Mouse (Mus musculus) lung, embryonic 16.5 days (tissue): ENCODE measurements at regions not wholly inside any gene's neighbourhood (a gene's known extent, or its start where the extent isn't known, plus 50 kb on each side); places are given as distances from the start of the nearest gene placed in this dataset.

Source experiments
- ATAC-seq: fragments of 200-750 bp; cut with Nextera tagmentation; 2 replicates; pipeline ENCODE4 v1.8.0; 2017; ENCODE audit warnings: low read depth, mild to moderate bottlenecking, moderate library complexity
- H3K27ac ChIP-seq: fragments of 300-500 bp; sonication (generic); 2 replicates; pipeline ENCODE4 v1.5.1; 2014; ENCODE audit warnings: mild to moderate bottlenecking, control low read depth, low read length
- H3K27me3 ChIP-seq: fragments of 300-500 bp; sonication (generic); 2 replicates; pipeline ENCODE4 v1.6.1; 2014; ENCODE audit warnings: low read depth, low read length, mixed read lengths; ENCODE audit not compliant: control insufficient read depth, insufficient read depth
- H3K36me3 ChIP-seq: fragments of 300-500 bp; sonication (generic); 2 replicates; pipeline ENCODE4 v1.6.1; 2014; ENCODE audit warnings: low read length; ENCODE audit not compliant: control insufficient read depth, insufficient read depth
- H3K4me1 ChIP-seq: fragments of 300-500 bp; sonication (generic); replicated peaks from 2 replicates; pipeline ENCODE4 v1.6.1; 2014; ENCODE audit warnings: low read length, mixed read lengths; ENCODE audit not compliant: control insufficient read depth, insufficient read depth
- H3K4me2 ChIP-seq: fragments of 300-500 bp; sonication (generic); 2 replicates; pipeline ENCODE4 v1.6.1; 2014; ENCODE audit warnings: low read depth, low read length, control low read depth
- H3K4me3 ChIP-seq: fragments of 300-500 bp; sonication (generic); 2 replicates; pipeline ENCODE4 v1.5.1; 2014; ENCODE audit warnings: mild to moderate bottlenecking, low read length, control low read depth
- H3K9ac ChIP-seq: fragments of 300-500 bp; sonication (generic); 2 replicates; pipeline ENCODE4 v1.6.1; 2014; ENCODE audit warnings: low read length, control low read depth
- H3K9me3 ChIP-seq: fragments of 300-500 bp; sonication (generic); 2 replicates; pipeline ENCODE4 v1.6.1; 2016; ENCODE audit warnings: low read length; ENCODE audit not compliant: control insufficient read depth
- WGBS: fragments of 180-500 bp; shearing (Covaris S2); extraction: QIAGEN DNeasy Blood & Tissue Kit; methylation state at CpG from one replicate; pipeline ENCODE4 v1.1.7; 2014; 5-methylcytosine and 5-hydroxymethylcytosine counted together

DNA sequence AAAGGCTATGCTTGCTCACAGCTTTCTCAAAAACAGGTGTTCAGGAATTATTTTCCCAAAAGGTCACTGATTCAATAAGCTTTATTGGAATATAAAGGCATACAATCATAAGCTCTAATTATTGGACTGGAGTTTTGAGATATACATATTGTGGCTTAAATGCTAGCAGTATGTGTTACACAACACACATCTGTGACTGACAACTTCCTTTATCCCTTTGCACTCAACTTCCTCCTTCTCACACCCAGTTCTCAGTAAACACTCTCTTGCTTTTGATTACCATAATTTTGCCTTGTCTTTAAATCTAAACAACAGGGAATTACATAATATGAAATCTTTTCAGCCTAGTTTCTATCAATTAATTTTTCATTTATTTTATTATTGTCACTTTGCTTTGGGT, 222.5 kb downstream of the Snx13 start:
- Histone ChIP-seq H3K27ac (no peak overlapping the region), H3K4me1 (no peaks in the 10 kb centered on the region), H3K36me3 (no peaks in the 10 kb centered on the region), H3K27me3 (no peaks in the 10 kb centered on the region), H3K4me3 (no peak overlapping the region), H3K9me3 (no peaks in the 10 kb centered on the region), H3K4me2 (no peak overlapping the region), H3K9ac (no peak overlapping the region)
- ATAC-seq, result no peak

DNA sequence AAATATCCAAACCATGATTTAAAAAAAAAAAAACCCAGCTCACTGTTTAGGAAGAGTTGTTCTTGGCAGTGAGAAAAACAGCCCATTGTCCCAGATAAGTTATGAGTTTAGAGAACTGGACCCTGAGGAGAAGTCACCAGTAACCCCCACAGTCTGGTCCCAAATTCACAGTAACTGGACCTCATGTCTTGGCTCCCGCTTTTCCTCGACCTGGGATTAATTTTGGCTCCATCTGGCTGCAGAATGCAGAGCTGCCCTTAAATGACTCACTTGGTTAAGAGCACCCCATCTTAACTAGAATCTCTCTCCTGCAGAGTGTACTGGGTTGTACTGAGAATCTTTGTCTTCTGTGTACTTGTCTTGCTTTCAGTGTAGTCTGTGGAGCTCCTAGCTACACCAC, 221.0 kb downstream of the Snx13 start:
- H3K36me3 ChIP-seq, result no peaks in the 10 kb centered on the region
- no peaks in the 10 kb centered on the region for H3K27me3 ChIP-seq
- H3K4me3 ChIP-seq, result no peak overlapping the region
- H3K9me3 ChIP-seq, result no peaks in the 10 kb centered on the region
- no peak overlapping the region for H3K27ac ChIP-seq
- H3K4me2 ChIP-seq, result no peak overlapping the region
- no peak for ATAC-seq
- H3K4me1 ChIP-seq, result no peaks in the 10 kb centered on the region
- WGBS, result 74% methylated on average over 2 of the region's 2 CpGs
- no peak overlapping the region for H3K9ac ChIP-seq

DNA sequence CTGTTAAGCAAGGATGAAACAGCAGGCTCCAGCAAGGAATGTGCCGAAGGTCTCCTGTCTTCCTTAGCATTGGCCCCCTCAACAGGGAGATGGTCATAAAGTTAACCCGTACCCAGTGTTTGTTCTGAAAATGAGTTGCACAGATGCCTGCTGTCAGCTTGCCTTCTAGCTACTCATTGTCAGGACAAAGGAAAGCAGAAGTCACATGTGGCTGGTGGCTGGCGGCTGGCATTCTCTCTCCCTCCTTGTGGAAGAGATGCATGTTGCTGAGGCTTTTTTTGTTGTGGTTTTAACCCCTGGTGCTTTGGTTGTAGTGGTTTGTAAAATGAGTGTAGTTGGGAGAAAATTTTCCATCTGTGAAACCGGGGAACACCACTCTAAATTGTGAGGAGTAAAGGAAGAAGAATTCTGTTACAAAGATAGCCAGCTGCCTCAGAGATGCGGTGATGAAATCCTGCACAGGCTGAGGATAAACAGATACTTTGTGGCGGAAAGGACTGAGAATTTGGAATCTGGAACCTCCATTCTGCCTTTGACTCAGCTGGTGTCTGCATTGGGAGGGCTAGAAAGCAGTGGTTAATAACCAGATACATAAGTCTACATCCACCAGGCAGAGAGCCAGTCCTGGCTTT, 220.2 kb downstream of the Snx13 start:
- H3K27ac ChIP-seq, result no peak overlapping the region
- no peaks in the 10 kb centered on the region for H3K27me3 ChIP-seq
- H3K9me3 ChIP-seq, result no peaks in the 10 kb centered on the region
- H3K4me2 ChIP-seq, result no peak overlapping the region
- no peak for ATAC-seq
- H3K4me3 ChIP-seq, result no peak overlapping the region
- H3K9ac ChIP-seq, result no peak overlapping the region
- no peaks in the 10 kb centered on the region for H3K4me1 ChIP-seq
- H3K36me3 ChIP-seq, result no peaks in the 10 kb centered on the region
- WGBS, result 67% methylated on average over 6 of the region's 6 CpGs

GRCm38 (mm10) chr12:35259781-35260180, 212.8 kb downstream of the Snx13 start:
- Histone ChIP-seq H3K36me3 (no peaks in the 10 kb centered on the region), H3K4me2 (no peak overlapping the region), H3K27me3 (no peaks in the 10 kb centered on the region), H3K4me1 (no peaks in the 10 kb centered on the region; the same call in 1 of the 2 replicates), H3K4me3 (no peak overlapping the region), H3K9ac (no peak overlapping the region), H3K27ac (no peak overlapping the region), H3K9me3 (no peaks in the 10 kb centered on the region)
- ATAC-seq, result no peak

GRCm38 (mm10) chr12:35255723-35256401, 208.9 kb downstream of the Snx13 start:
- no peaks in the 10 kb centered on the region for H3K27me3 ChIP-seq
- H3K27ac ChIP-seq, result peak overlapping the region; percentile 48
- H3K36me3 ChIP-seq, result no peaks in the 10 kb centered on the region
- no peak overlapping the region for H3K4me3 ChIP-seq
- H3K9ac ChIP-seq, result no peak overlapping the region
- peak; percentile 61 for ATAC-seq
- no peak overlapping the region for H3K4me2 ChIP-seq
- no peaks in the 10 kb centered on the region; the same call in 1 of the 2 replicates for H3K4me1 ChIP-seq
- H3K9me3 ChIP-seq, result peaks cover 4% of the 10 kb centered on the region; the same call in 1 of the 2 replicates
- 58% methylated on average over 2 of the region's 2 CpGs for WGBS

- 67% methylated on average over 5 of the region's 5 CpGs for WGBS
- H3K4me2 ChIP-seq, result no peak overlapping the region
- peaks cover 9% of the 10 kb centered on the region; the same call in 1 of the 2 replicates for H3K4me1 ChIP-seq
- no peaks in the 10 kb centered on the region for H3K27me3 ChIP-seq
- H3K4me3 ChIP-seq, result no peak overlapping the region
- H3K36me3 ChIP-seq, result no peaks in the 10 kb centered on the region
- peaks cover 4% of the 10 kb centered on the region; the same call in 1 of the 2 replicates for H3K9me3 ChIP-seq
- ATAC-seq, result no peak
- no peak overlapping the region for H3K27ac ChIP-seq
- no peak overlapping the region for H3K9ac ChIP-seq
Measured at GRCm38 (mm10) chr12:35248476-35248875, 201.5 kb downstream of the Snx13 start.

DNA sequence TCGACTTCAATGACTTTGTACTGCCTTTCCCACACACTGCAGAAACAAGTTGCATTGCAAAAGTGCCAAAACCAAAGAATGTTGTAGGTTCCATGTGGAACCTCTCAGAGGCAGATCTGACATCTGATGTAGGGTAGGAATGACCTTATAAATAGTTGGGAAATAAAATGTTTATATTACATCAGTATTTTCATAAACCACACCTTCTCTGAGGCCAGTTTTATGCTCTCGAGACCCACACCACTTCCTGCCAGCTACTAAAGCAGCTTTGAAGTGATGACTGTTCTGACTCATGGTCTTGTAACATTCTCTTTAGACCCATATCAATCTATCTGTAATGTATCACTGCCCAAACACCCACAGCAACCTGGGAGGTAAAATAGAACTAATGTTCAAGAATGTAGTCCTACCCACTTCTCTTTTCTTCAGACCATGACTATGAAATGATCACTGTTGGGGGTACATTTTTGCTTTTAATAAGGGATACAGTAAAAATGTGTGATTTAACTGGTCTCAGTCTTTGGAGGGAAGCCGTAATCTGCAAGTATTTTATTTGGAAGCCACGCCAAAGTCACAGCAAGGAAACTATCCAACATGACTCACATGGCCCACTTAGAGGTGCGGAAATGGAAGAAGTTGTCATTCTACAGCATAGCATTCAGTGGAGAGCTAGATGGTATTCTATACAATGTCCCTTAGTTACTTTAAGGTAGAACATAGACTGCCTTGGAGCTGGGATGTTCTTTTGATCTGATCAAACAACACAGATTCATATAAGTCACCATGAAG, 199.4 kb downstream of the Snx13 start:
- peak; percentile 92 for ATAC-seq
- WGBS, result 44% methylated on average over 5 of the region's 5 CpGs
- peak overlapping the region; percentile 55 for H3K27ac ChIP-seq

DNA sequence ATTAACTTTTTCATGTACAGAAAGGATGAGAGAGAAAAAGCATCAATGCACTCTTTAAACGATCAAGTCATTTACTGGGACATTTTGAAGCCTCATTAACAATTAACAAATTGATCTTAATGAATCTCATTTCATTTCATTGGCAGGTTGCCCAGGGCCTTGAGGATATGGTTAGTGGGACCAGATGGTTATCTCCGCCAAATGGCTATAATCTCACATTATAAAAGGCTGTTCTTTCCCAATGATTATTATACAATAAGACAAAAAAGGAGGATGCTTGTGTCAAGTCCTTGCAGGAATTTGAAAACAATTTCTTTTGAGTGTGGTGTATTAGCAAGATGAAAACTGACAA, 185.3 kb downstream of the Snx13 start:
- Histone ChIP-seq H3K9ac (no peak overlapping the region), H3K4me1 (no peaks in the 10 kb centered on the region), H3K4me2 (no peak overlapping the region), H3K9me3 (no peaks in the 10 kb centered on the region), H3K36me3 (no peaks in the 10 kb centered on the region), H3K27ac (no peak overlapping the region), H3K4me3 (no peak overlapping the region), H3K27me3 (no peaks in the 10 kb centered on the region)
- no peak for ATAC-seq
- 73% methylated on average over 2 of the region's 2 CpGs for WGBS

More for the DNA sequence above, 199.4 kb downstream of the Snx13 start:
- Histone ChIP-seq H3K4me1 (peaks cover 9% of the 10 kb centered on the region; the same call in 1 of the 2 replicates), H3K27me3 (no peaks in the 10 kb centered on the region), H3K9me3 (no peaks in the 10 kb centered on the region), H3K4me3 (no peak overlapping the region), H3K36me3 (no peaks in the 10 kb centered on the region), H3K9ac (no peak overlapping the region), H3K4me2 (no peak overlapping the region)
